Mouse (Mus musculus) stomach, embryonic 16.5 days (tissue): ENCODE results near the gene Fsip1. TPM values are rescaled to one million over a fixed set of nuclear protein-coding genes. Genes with fewer than 3 reads are reported as not detected.

Experiments used
- ATAC-seq: fragments of 200-750 bp; cut with Nextera tagmentation; 2 replicates; pipeline ENCODE4 v1.8.0; 2017; ENCODE audit warnings: moderate number of reproducible peaks, moderate TSS enrichment; ENCODE audit not compliant: insufficient read depth, low FRiP score
- H3K27ac ChIP-seq: fragments of 300-500 bp; sonication (generic); 2 replicates; pipeline ENCODE4 v1.5.1; 2014; ENCODE audit warnings: low read length
- H3K27me3 ChIP-seq: fragments of 300-500 bp; sonication (generic); 2 replicates; pipeline ENCODE4 v1.6.1; 2014; ENCODE audit warnings: low read length, control low read depth, mixed read lengths; ENCODE audit not compliant: control insufficient read depth, insufficient read depth
- H3K36me3 ChIP-seq: fragments of 300-500 bp; sonication (generic); 2 replicates; pipeline ENCODE4 v1.6.1; 2014; ENCODE audit warnings: low read length; ENCODE audit not compliant: control insufficient read depth, insufficient read depth
- H3K4me1 ChIP-seq: fragments of 300-500 bp; sonication (generic); 2 replicates; pipeline ENCODE4 v1.6.1; 2014; ENCODE audit warnings: low read length, control low read depth, mixed read lengths; ENCODE audit not compliant: control insufficient read depth, insufficient read depth
- H3K4me2 ChIP-seq: fragments of 300-500 bp; sonication (generic); 2 replicates; pipeline ENCODE4 v1.6.1; 2014; ENCODE audit warnings: low read depth, low read length, mixed read lengths
- H3K4me3 ChIP-seq: fragments of 300-500 bp; sonication (generic); replicated peaks from 2 replicates; pipeline ENCODE4 v1.5.1; 2014; ENCODE audit warnings: mild to moderate bottlenecking, low read length
- H3K9ac ChIP-seq: fragments of 300-500 bp; sonication (generic); 2 replicates; pipeline ENCODE4 v1.6.1; 2014; ENCODE audit warnings: low read length
- H3K9me3 ChIP-seq: fragments of 300-500 bp; sonication (generic); replicated peaks from 2 replicates; pipeline ENCODE4 v1.6.1; 2016; ENCODE audit warnings: low read length, control low read depth; ENCODE audit not compliant: control insufficient read depth
- whole genome bisulfite sequencing: fragments of 180-500 bp; shearing (Covaris S2); extraction: QIAGEN DNeasy Blood & Tissue Kit; methylation state at CpG from one replicate; pipeline ENCODE4 v1.1.7; 2014; 5-methylcytosine and 5-hydroxymethylcytosine counted together
- polyA plus RNA-seq: library from polyadenylated mRNA; unstranded; fragments of >200 nt; fragmentation: Nextera tagmentation; extraction: Ambion mirVana; gene quantifications from 2 replicates; pipeline ENCODE4 v1.2.1, GENCODE M21; 2015

The Fsip1 gene
- polyA plus RNA-seq, 1 experiment from 2014 or later, result 0.31 TPM

DNA sequence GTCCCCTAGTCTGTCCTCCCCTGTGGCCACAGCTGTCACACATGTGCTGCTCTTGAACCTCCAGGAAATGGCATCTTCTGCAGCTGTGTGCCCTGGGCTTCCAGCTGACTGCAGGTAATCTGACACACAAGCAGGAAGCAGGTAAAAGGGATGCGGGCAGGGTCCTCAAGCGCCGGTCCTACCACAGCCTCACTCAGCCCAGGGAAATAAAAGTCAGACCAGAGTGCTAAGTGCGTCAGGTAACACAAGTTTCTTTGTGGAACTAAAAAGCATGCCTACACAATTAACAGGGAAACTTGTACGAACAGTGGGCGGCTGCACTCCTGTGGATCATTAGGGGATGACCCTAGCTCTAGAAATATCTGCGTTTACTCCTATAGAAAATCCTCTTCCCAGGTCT, 20.6 kb downstream of the Fsip1 start:
- 79% methylated on average over 7 of the region's 7 CpGs for WGBS
- Histone ChIP-seq H3K4me2 (no peak overlapping the region), H3K4me1 (no peaks in the 10 kb centered on the region), H3K27me3 (no peaks in the 10 kb centered on the region), H3K4me3 (no peak overlapping the region), H3K9ac (no peak overlapping the region), H3K27ac (no peak overlapping the region), H3K36me3 (no peaks in the 10 kb centered on the region), H3K9me3 (no peaks in the 10 kb centered on the region)
- ATAC-seq, result no peak

DNA sequence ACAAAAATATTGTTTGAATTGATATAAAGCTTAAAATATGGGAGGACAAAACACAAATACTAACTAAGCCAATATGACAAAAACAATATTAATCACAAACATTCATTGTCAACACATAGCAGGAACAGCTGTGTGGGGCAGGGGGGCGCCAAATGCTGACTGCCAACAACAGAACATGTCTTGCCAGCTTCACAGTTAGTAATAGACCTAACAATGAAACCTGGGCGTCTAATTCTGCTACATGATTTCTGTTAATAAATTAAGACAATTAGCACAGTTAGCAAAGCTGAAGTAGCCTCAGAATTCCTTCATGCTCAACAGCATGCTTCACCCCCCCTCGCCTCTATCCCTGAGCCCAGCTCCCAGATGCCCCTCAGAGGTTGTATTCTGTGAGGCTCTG, 21.2 kb downstream of the Fsip1 start:
- no peaks in the 10 kb centered on the region for H3K4me1 ChIP-seq
- no peak overlapping the region for H3K4me3 ChIP-seq
- 74% methylated on average over 3 of the region's 3 CpGs for WGBS
- no peaks in the 10 kb centered on the region for H3K27me3 ChIP-seq
- no peaks in the 10 kb centered on the region for H3K9me3 ChIP-seq
- H3K27ac ChIP-seq, result no peak overlapping the region
- no peak for ATAC-seq
- H3K4me2 ChIP-seq, result no peak overlapping the region
- H3K9ac ChIP-seq, result no peak overlapping the region
- H3K36me3 ChIP-seq, result no peaks in the 10 kb centered on the region

DNA sequence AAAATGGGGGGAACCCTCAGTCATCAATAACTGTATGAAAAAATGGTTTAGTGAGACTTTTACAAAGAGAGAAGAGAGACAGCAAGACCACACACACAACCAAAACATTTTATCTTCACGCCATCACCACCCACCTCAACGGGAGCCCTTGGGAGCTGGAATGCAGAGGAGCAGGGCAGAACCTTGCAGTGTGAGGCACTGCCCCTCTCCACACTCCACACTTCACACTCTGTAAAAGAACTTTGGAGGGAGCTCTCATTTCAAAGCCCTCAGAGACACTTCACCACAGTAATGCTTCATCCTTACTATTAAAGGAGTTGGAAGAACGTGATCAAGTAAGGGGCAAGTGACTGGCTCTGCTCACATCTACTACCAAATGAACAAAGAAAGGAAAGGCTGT, 26.2 kb downstream of the Fsip1 start:
- WGBS, result 62% methylated on average over 3 of the region's 3 CpGs
- H3K9ac ChIP-seq, result no peak overlapping the region
- H3K4me2 ChIP-seq, result no peak overlapping the region
- H3K4me1 ChIP-seq, result no peaks in the 10 kb centered on the region
- H3K27me3 ChIP-seq, result no peaks in the 10 kb centered on the region
- ATAC-seq, result no peak
- no peaks in the 10 kb centered on the region for H3K9me3 ChIP-seq
- no peak overlapping the region for H3K27ac ChIP-seq
- no peaks in the 10 kb centered on the region for H3K36me3 ChIP-seq
- H3K4me3 ChIP-seq, result no peak overlapping the region

DNA sequence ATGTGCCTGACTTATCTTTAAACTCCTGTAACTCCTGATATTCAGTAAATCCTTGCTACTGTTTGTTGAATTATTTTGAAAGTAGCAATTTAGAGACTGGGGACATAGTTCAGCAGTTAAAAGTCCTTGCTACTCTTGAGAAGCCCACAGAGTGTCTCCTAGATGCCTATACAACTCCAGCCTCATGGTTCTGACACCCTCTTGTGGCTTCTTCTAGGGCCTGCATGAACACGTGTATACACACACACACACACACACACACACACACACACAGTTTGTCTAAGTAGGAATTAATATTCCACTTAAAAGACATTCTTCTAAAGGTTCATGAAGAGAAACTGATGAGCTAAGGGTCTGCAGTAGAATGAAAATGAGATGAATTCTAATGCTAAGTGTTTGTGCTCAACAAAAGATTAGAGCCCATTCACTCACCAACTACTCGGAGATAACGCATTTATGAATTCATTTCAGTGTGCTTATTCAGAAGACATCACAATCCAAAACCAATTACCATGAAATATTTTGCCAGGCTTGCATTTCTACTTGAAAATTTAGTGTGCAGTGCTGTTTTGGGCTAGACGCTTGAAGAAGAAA, 28.2 kb downstream of the Fsip1 start:
- no peaks in the 10 kb centered on the region for H3K4me1 ChIP-seq
- no peak for ATAC-seq
- no peak overlapping the region for H3K4me2 ChIP-seq
- 89% methylated on average over 4 of the region's 4 CpGs for WGBS
- no peak overlapping the region for H3K4me3 ChIP-seq
- H3K27ac ChIP-seq, result no peak overlapping the region
- no peaks in the 10 kb centered on the region for H3K9me3 ChIP-seq
- no peaks in the 10 kb centered on the region for H3K36me3 ChIP-seq
- H3K9ac ChIP-seq, result no peak overlapping the region
- H3K27me3 ChIP-seq, result no peaks in the 10 kb centered on the region

DNA sequence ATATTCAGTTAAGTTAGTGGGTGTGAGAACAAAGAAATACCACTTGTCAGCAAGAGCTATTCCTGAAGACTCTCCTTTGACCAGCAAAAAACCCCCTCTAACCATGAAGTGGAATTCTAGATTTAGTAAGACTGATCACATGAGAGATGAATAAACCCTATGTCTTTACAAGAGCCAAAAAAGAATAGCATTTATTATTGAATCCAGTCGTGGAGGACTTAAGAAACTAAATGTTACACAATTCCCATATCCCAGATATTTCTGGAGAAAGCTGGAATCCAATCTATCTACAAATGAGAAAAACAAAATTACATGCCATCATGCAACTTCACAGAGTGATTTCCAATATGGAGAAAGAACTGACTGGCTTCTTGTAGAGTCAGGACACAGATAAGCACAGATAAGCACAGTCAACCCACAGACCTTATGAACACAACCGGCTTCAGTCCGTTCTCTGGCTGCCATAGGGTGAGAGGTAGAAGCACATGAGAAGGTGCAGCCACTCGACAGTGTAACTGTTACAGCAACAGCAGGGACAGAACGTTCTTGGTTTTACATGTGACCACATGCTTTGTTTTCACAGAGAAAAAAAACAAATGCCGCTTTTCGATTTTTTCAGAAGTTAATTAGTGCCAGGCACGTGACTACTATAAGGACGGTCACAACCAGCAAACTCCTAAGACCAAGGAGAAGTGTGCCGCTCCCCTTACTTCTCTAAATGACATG, 31.3 kb downstream of the Fsip1 start:
- H3K4me3 ChIP-seq, result no peak overlapping the region
- ATAC-seq, result no peak
- H3K4me1 ChIP-seq, result no peaks in the 10 kb centered on the region
- H3K27ac ChIP-seq, result no peak overlapping the region
- H3K4me2 ChIP-seq, result no peak overlapping the region
- no peaks in the 10 kb centered on the region for H3K9me3 ChIP-seq
- 79% methylated on average over 10 of the region's 10 CpGs for WGBS
- H3K36me3 ChIP-seq, result no peaks in the 10 kb centered on the region
- no peaks in the 10 kb centered on the region for H3K27me3 ChIP-seq
- H3K9ac ChIP-seq, result no peak overlapping the region

DNA sequence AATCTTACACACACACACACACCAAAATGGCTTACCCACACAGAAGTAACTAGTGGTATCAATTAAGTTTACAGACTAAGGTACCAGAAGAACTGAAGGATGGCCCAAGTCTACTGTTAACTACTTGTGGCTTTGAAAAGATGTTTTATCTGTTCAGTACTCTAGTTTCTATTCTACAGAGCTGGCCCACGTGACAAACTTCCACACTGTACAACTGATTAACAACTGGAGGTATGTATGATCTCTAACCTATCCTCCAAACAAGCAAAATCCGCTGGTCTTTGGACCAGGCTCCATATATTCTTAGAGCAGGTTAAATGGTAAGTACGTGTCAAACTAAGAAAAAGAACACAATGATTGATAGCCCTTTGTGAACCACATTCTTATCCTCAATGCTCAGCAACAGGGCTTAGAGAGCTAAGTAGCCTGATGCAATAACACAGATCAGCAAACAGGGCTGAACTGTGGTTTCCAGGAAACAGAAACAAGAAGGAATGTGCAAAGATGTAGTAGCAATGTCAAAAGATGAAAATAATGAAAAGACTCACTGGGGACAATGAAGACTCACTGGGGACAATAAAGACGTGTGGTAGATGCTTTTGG, 38.7 kb downstream of the Fsip1 start:
- H3K36me3 ChIP-seq, result no peaks in the 10 kb centered on the region
- WGBS, result 47% methylated on average over 4 of the region's 4 CpGs
- no peak for ATAC-seq
- no peak overlapping the region for H3K4me2 ChIP-seq
- H3K27ac ChIP-seq, result no peak overlapping the region
- H3K9me3 ChIP-seq, result no peaks in the 10 kb centered on the region
- no peak overlapping the region for H3K9ac ChIP-seq
- H3K4me3 ChIP-seq, result no peak overlapping the region
- H3K4me1 ChIP-seq, result no peaks in the 10 kb centered on the region
- no peaks in the 10 kb centered on the region for H3K27me3 ChIP-seq

DNA sequence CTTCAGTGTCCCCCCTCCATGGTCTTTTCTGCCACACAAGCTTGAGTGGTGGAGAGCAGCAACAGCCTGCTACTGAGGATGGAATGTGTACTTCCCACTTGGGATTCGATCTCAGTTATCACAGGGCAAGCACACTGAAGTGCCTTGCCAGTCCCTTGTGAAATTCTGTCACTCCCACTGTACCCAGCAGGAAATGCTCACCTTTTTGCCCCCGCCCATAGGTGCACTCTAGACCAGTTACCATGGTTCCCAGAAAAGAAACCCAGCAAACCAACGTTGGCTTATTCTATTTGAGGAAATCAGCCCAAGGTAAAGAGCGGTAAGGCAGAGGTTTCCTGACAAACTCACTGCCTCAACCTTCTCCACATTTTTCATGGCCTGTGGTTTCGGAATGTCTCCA, 47.1 kb downstream of the Fsip1 start:
- Histone ChIP-seq H3K27ac (no peak overlapping the region), H3K27me3 (no peaks in the 10 kb centered on the region), H3K36me3 (no peaks in the 10 kb centered on the region), H3K9ac (no peak overlapping the region), H3K9me3 (no peaks in the 10 kb centered on the region), H3K4me2 (no peak overlapping the region), H3K4me1 (no peaks in the 10 kb centered on the region; the same call in 1 of the 2 replicates), H3K4me3 (no peak overlapping the region)
- 66% methylated on average over 5 of the region's 5 CpGs for WGBS
- no peak for ATAC-seq

DNA sequence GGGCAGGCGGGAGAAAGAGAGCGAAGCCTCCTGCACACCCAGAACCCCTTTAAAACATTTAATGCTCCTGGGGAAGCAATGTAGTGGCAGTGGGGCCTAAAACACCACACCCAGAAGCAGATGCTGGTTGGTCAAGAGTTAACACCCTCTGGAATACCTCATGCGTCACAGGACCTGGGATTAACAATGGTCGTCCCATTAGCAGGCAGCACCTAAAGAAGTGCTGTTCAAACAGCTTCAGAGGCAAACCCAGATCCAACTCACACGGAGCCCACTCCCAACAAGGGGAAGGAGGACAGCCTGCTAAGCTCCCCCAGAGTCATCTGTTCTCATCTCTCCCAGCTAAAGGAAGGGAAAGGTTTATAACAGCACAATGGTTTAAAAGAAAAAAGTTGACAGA, 48.1 kb downstream of the Fsip1 start:
- Histone ChIP-seq H3K27ac (no peak overlapping the region), H3K27me3 (no peaks in the 10 kb centered on the region), H3K9me3 (no peaks in the 10 kb centered on the region), H3K4me3 (no peak overlapping the region), H3K9ac (no peak overlapping the region), H3K4me2 (no peak overlapping the region), H3K36me3 (no peaks in the 10 kb centered on the region), H3K4me1 (no peaks in the 10 kb centered on the region; the same call in 1 of the 2 replicates)
- WGBS, result 39% methylated on average over 5 of the region's 5 CpGs
- ATAC-seq, result no peak

DNA sequence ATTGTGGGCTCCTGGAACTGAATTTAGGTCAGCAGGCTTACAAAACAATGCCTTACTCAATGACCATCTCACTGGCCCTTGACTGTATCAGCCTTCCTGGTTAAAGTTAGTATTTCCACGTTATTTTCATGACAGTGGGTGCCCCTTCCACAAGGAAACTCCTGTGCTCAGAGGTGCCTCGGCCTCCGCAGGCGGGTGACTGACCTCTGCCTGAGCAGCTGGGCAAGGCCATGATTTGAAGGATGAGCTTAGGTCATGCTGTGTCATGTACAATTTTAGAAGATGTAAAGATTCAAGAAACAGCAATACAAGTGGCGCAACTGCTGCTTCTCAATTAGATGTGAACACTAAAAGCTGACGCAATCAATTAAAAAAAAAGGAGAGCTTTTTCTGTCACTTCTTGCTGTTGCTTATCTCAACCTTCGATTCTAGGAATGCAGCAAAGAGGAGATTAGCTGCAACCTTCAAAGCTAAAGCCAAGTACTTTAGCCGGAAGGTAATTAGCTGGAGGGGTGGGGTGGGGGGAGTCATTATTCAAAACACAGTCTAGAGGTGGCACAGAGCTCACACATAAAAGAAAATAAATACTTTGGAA, 50.7 kb downstream of the Fsip1 start:
- Histone ChIP-seq H3K9me3 (no peaks in the 10 kb centered on the region), H3K4me3 (no peak overlapping the region), H3K9ac (no peak overlapping the region), H3K27ac (no peak overlapping the region), H3K4me1 (no peaks in the 10 kb centered on the region; the same call in 1 of the 2 replicates), H3K27me3 (no peaks in the 10 kb centered on the region), H3K36me3 (no peaks in the 10 kb centered on the region), H3K4me2 (no peak overlapping the region)
- no peak for ATAC-seq
- 34% methylated on average over 8 of the region's 8 CpGs for WGBS
